ENCODE assay signal across 21 mouse cellular contexts in genomic region chr17:27965292-27965691, GRCm38 (mm10). TPM values are rescaled to one million over a fixed set of nuclear protein-coding genes. Genes with fewer than 3 reads are reported as not detected.
DNase-seq lines count a peak whose midpoint lies in the region; ATAC-seq and TF ChIP-seq lines count a peak whose summit lies in the region.
"Had no signal": no experiment of that assay in that cellular context is flagged by ENCODE, and none has a peak within 500 bp of the region (broad histone marks: within the 10 kb centered on the region; RNA-seq: fewer than 3 reads in every experiment).

No protein-coding gene starts in this region.

- TF ChIP-seq CTCF in liver, postnatal 0 days (IDR thresholded peaks at IDR 0.05; ENCODE audit: low read depth): peak; percentile 36
- TF ChIP-seq CTCF in stomach, postnatal 0 days (IDR thresholded peaks at IDR 0.05; ENCODE audit: low read depth): no peak

- WGBS in liver, postnatal 0 days (ENCODE audit: insufficient replicate concordance): 70% methylated on average over 10 of the region's 10 CpGs
- WGBS in liver, embryonic 12.5 days (ENCODE audit: insufficient replicate concordance): 73% methylated on average over 10 of the region's 10 CpGs
- WGBS in kidney, embryonic 15.5 days: 68% methylated on average over 10 of the region's 10 CpGs
- 80% methylated on average over 10 of the region's 10 CpGs for WGBS in stomach, postnatal 0 days

- no peak for TF ChIP-seq EP300 in liver, postnatal 0 days (IDR thresholded peaks at IDR 0.05; ENCODE audit: low read depth)
- no peak for TF ChIP-seq EP300 in stomach, postnatal 0 days (optimal IDR thresholded peaks at IDR 0.05)

- DNase-seq in liver, postnatal 0 days: peak; percentile 42
- peak; percentile 80 for DNase-seq in kidney, adult 18-20 months
- DNase-seq in kidney, postnatal 36 days: peak; percentile 80 to 92
- DNase-seq in stomach, postnatal 0 days (ENCODE audit: low spot score): no peak
- DNase-seq in spleen, adult 12 weeks (ENCODE audit: low spot score): no peak
- DNase-seq in heart, postnatal 4 days: no peak
- DNase-seq: cerebellum, adult 18-20 months; cerebellum, postnatal 36 days; embryo, embryonic 11 days; lung, adult 2 months; midbrain, embryonic 14.5 days; right cerebral cortex, postnatal 25 days; thymus, postnatal 14 days had no signal

- peaks cover 15% of the 10 kb centered on the region for H3K4me1 ChIP-seq in liver, postnatal 0 days (ENCODE audit: insufficient read depth)
- H3K4me1 ChIP-seq in liver, embryonic 12.5 days: peaks cover 17% of the 10 kb centered on the region
- peaks cover 56% of the 10 kb centered on the region for H3K4me1 ChIP-seq in kidney, embryonic 15.5 days
- peaks cover 9% of the 10 kb centered on the region; the same call in 1 of the 2 replicates for H3K4me1 ChIP-seq in stomach, postnatal 0 days (replicated peaks; ENCODE audit: control insufficient read depth, insufficient read depth)

- no peaks in the 10 kb centered on the region for H3K36me3 ChIP-seq in liver, postnatal 0 days (replicated peaks; ENCODE audit: insufficient read depth, low read length)
- no peaks in the 10 kb centered on the region for H3K36me3 ChIP-seq in liver, embryonic 12.5 days
- no peaks in the 10 kb centered on the region for H3K36me3 ChIP-seq in kidney, embryonic 15.5 days
- H3K36me3 ChIP-seq in stomach, postnatal 0 days (ENCODE audit: control insufficient read depth, insufficient read depth, low read length): no peaks in the 10 kb centered on the region
- H3K36me3 ChIP-seq: embryonic facial prominence, embryonic 13.5 days; forebrain, embryonic 12.5 days had no signal

- H3K4me3 ChIP-seq in liver, postnatal 0 days (ENCODE audit: low read depth, low read length): no peak overlapping the region
- H3K4me3 ChIP-seq in liver, embryonic 12.5 days: no peak overlapping the region
- H3K4me3 ChIP-seq in kidney, embryonic 15.5 days (replicated peaks): no peak overlapping the region
- H3K4me3 ChIP-seq in stomach, postnatal 0 days (ENCODE audit: low read depth, low read length): no peak overlapping the region
- H3K4me3 ChIP-seq: embryonic facial prominence, embryonic 13.5 days; erythroblast, embryonic 14.5 days; forebrain, embryonic 12.5 days had no signal

- no peaks in the 10 kb centered on the region for H3K27me3 ChIP-seq in liver, postnatal 0 days (ENCODE audit: insufficient read depth, low read length)
- no peaks in the 10 kb centered on the region for H3K27me3 ChIP-seq in liver, embryonic 12.5 days (replicated peaks)
- no peaks in the 10 kb centered on the region for H3K27me3 ChIP-seq in kidney, embryonic 15.5 days
- no peaks in the 10 kb centered on the region for H3K27me3 ChIP-seq in stomach, postnatal 0 days (ENCODE audit: control insufficient read depth, insufficient read depth, low read length)
- H3K27me3 ChIP-seq: embryonic facial prominence, embryonic 13.5 days; forebrain, embryonic 12.5 days had no signal

- peak overlapping the region; percentile 79 for H3K27ac ChIP-seq in liver, postnatal 0 days (ENCODE audit: low read depth)
- no peak overlapping the region for H3K27ac ChIP-seq in liver, embryonic 12.5 days
- peak overlapping the region; percentile 82 for H3K27ac ChIP-seq in kidney, embryonic 15.5 days
- no peak overlapping the region for H3K27ac ChIP-seq in stomach, postnatal 0 days (replicated peaks)
- H3K27ac ChIP-seq: embryonic facial prominence, embryonic 13.5 days; forebrain, embryonic 12.5 days; hindbrain, postnatal 0 days had no signal

- peak; percentile 90 for ATAC-seq in liver, postnatal 0 days
- ATAC-seq in liver, embryonic 12.5 days: no peak
- peak; percentile 81 for ATAC-seq in kidney, embryonic 15.5 days (replicated peaks; ENCODE audit: low FRiP score)
- no peak for ATAC-seq in stomach, postnatal 0 days (ENCODE audit: low FRiP score, low TSS enrichment)
- ATAC-seq: activated CD4-positive, CD25-positive, alpha-beta regulatory T cell, adult 4 months; hindbrain, postnatal 0 days had no signal

- H3K9me3 ChIP-seq in liver, postnatal 0 days (ENCODE audit: low read length): no peaks in the 10 kb centered on the region
- no peaks in the 10 kb centered on the region for H3K9me3 ChIP-seq in liver, embryonic 12.5 days (replicated peaks)
- no peaks in the 10 kb centered on the region for H3K9me3 ChIP-seq in kidney, embryonic 15.5 days (replicated peaks)
- no peaks in the 10 kb centered on the region for H3K9me3 ChIP-seq in stomach, postnatal 0 days (ENCODE audit: control insufficient read depth, low read length)
- H3K9me3 ChIP-seq: embryonic facial prominence, embryonic 13.5 days; forebrain, embryonic 12.5 days had no signal

- H3K4me2 ChIP-seq in liver, postnatal 0 days (ENCODE audit: low read depth, low read length): 0 out of 2 replicates have a peak overlapping the region, but pooled peaks have one; percentile 10
- no peak overlapping the region for H3K4me2 ChIP-seq in liver, embryonic 12.5 days
- no peak overlapping the region for H3K4me2 ChIP-seq in kidney, embryonic 15.5 days
- no peak overlapping the region for H3K4me2 ChIP-seq in stomach, postnatal 0 days (replicated peaks; ENCODE audit: low read depth)
- H3K4me2 ChIP-seq: embryonic facial prominence, embryonic 13.5 days; forebrain, embryonic 12.5 days; heart, embryonic 11.5 days had no signal

- H3K9ac ChIP-seq in liver, postnatal 0 days (replicated peaks): peak overlapping the region; percentile 26; the same call in 1 of the 2 replicates
- H3K9ac ChIP-seq in liver, embryonic 12.5 days: no peak overlapping the region
- H3K9ac ChIP-seq in kidney, embryonic 15.5 days: no peak overlapping the region
- H3K9ac ChIP-seq in stomach, postnatal 0 days (ENCODE audit: low read length): no peak overlapping the region
- H3K9ac ChIP-seq: embryonic facial prominence, embryonic 13.5 days; forebrain, embryonic 12.5 days had no signal

RNA-seq across cellular contexts. Expression of gene Taf11, which starts 55.6 kb away (rescaled TPM):
- polyA plus RNA-seq in liver, postnatal 0 days (2015; fragmentation: Nextera tagmentation; extraction: Ambion mirVana): 17.4 and 17.8 TPM in 2 replicates
- 36.4 and 40.6 TPM in 2 replicates for polyA plus RNA-seq in liver, embryonic 12.5 days (2016; fragmentation: Nextera tagmentation; extraction: Ambion mirVana)
- 65.1 and 75.7 TPM in 2 replicates for polyA plus RNA-seq in kidney, embryonic 15.5 days (2015; fragmentation: Nextera tagmentation; extraction: Ambion mirVana)
- polyA plus RNA-seq in stomach, postnatal 0 days (2015; fragmentation: Nextera tagmentation; extraction: Ambion mirVana): 33.4 and 34.0 TPM in 2 replicates
- 10 to 100 TPM; 28.5 to 29.3 TPM for total RNA-seq in heart, postnatal 4 days (2021)

RNA-seq across cellular contexts. Expression of gene Anks1, which starts 56.2 kb away (rescaled TPM):
- polyA plus RNA-seq in liver, postnatal 0 days (2015; fragmentation: Nextera tagmentation; extraction: Ambion mirVana): 2.3 and 3.0 TPM in 2 replicates
- 6.7 and 7.5 TPM in 2 replicates for polyA plus RNA-seq in liver, embryonic 12.5 days (2016; fragmentation: Nextera tagmentation; extraction: Ambion mirVana)
- 12.4 and 14.4 TPM in 2 replicates for polyA plus RNA-seq in kidney, embryonic 15.5 days (2015; fragmentation: Nextera tagmentation; extraction: Ambion mirVana)
- 7.8 and 8.3 TPM in 2 replicates for polyA plus RNA-seq in stomach, postnatal 0 days (2015; fragmentation: Nextera tagmentation; extraction: Ambion mirVana)
- 10 to 100 TPM; 54.2 to 59.2 TPM for total RNA-seq in heart, postnatal 4 days (2021)

Comparison
In these comparisons a context has a peak if more than half of its experiments do, and no peak if none do; other contexts are left out.
1. ATAC-seq: peak in liver, postnatal 0 days (single experiment) and kidney, embryonic 15.5 days (single experiment); none in liver, embryonic 12.5 days (single experiment) and stomach, postnatal 0 days (single experiment).
2. H3K27ac ChIP-seq: peak in liver, postnatal 0 days (single experiment) and kidney, embryonic 15.5 days (single experiment); none in liver, embryonic 12.5 days (single experiment) and stomach, postnatal 0 days (single experiment).
3. DNase-seq: peak in liver, postnatal 0 days (single experiment), kidney, adult 18-20 months (single experiment) and kidney, postnatal 36 days (2 of 2); none in stomach, postnatal 0 days (single experiment), spleen, adult 12 weeks (single experiment) and heart, postnatal 4 days (single experiment).